Mouse (Mus musculus): Measurements from ENCODE around the gene Samsn1.

- TF ChIP-seq CTCF (IDR thresholded peaks at IDR 0.05; ENCODE audit: borderline replicate concordance, extremely low read depth, insufficient read depth, insufficient read length) (no peak), POLR2A (IDR thresholded peaks at IDR 0.05; ENCODE audit: borderline replicate concordance, extremely low read depth, insufficient read depth, insufficient read length, poor library complexity, severe bottlenecking) (no peak)
Measured at GRCm38 (mm10) chr16:75852485-75852884, 169.6 kb downstream of the Samsn1 start.
